Mouse (Mus musculus) embryonic stem cell, embryonic (primary cell): ENCODE data around the gene Rhoa.

Experiments used
- CTCF ChIA-PET, 4 experiments: fragments of 300-600 bp in 2 of 4; fragments of 350-600 bp in 2 of 4; sonication (Branson Sonifier 250); formaldehyde crosslinking; loops; one replicate each; lab custom pipeline; 2022; ENCODE audit warnings: inconsistent platforms in 2 of 4; lab: Charles Lee
- POLR2A ChIA-PET, 4 experiments: fragments of 300-600 bp in 2 of 4; fragments of 350-600 bp in 2 of 4; sonication (Branson Sonifier 250); formaldehyde crosslinking; loops; one replicate each; lab custom pipeline; 2022; ENCODE audit warnings: antibody characterized with exemption in 4 of 4, inconsistent platforms in 1 of 4; lab: Charles Lee

The Rhoa gene

DNA sequence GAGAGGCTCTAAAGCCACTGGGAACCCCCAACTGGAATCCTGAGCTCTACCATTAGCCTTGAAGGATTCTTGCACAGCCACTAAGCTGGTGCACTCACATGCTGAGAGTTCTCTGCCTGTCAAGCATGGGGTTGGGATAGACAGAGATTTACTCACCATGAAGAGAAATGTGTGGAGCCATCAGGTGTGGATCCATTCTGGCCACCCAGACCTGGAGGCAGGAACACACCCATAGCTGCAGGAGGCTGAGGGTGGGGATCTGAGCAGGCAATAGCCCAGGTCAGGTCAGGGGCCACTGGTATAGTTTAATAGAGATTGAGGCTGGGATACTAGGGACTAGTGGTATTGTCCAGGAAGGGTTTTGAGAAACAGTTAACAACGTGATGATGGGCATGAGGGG, 759 bp upstream of the Rhoa start:
- ChIA-PET POLR2A (interaction anchor here (0.6 to 26.5 kb wide), 42 partner anchors 3 to 1471 kb away, joined by 3 to 409 read pairs (median 9); partner anchors contain the start of genes Amt (in 4 of the 4), Gpx1 (in 3 of the 4), Nicn1 (in 3 of the 4) and 1700102P08Rik (in 2 of the 4)), CTCF (interaction anchor here (0.7 to 1.8 kb wide), 7 partner anchors 16 to 414 kb away, joined by 3 to 7 read pairs (median 4); no protein-coding TSS in a partner anchor)

DNA sequence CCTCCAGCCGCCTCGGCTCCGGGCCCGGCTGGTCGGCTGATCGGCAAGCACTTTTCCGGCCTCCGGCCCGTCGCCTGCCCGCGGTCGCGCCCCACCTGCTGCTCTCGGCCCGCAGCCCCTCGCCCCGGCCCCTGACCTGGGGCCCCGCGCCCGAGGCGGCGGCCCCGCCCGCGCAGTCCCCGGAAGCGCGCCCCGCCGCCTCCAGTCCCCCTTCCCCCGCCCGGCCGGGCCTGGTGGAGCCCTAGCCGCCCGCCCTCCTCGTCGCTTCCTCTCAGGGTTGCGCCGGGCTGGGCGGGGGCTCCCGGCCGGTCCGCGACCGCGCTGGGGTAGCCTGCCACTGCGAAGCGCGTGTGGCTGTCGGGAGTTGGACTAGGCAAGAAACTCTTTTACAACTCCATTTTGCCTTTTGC, 647 bp downstream of the Rhoa start:
- POLR2A ChIA-PET: interaction anchor here (0.5 to 26.5 kb wide), 68 partner anchors 4 to 1467 kb away, joined by 3 to 409 read pairs (median 5); partner anchors contain the start of genes Amt (in 4 of the 4), Gpx1 (in 4 of the 4), Nicn1 (in 3 of the 4) and Qrich1 (in 3 of the 4)
- CTCF ChIA-PET: interaction anchor here in 3 of 4 experiments (0.5 to 1.8 kb wide), 9 partner anchors 13 to 415 kb away, joined by 3 to 7 read pairs (median 3); partner anchors contain the start of genes Gpx1 (in 1 of the 3) and Nicn1 (in 1 of the 3)

DNA sequence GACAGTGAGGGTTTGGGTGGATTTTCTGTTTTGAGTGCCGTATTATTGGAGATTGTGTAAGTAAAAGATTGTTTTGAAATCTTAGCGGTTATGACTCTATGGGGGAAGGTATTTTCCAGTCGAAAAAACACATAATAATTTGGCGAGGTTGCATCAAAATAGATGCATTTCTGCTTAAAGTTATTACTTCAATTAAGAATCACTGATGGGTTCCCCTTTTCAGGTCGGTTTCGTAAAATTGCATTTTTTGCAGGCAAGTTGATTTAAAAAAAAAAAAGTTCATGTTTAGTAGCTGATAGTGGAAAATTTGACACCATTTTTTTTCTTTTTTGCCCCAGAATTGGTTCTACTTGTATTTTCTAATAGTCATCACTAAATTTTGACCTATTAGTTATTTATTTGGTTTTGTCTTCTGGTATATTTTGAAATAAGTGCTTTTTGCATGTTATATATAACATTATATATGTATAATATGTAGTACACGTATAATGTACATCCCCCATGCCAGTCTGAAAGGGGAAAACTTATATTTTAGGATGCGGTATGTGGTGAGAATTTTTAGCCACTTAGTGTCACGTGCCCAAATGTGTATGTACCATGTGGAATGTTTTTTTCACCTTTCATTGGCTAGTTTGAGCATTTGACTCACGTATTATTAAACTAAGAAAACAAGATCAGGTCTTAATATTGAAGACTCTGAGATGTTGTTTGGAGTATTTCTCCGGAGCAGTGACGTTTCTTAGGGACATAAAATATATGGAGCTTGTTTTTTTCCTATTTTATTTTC, 1.3 kb downstream of the Rhoa start:
- POLR2A ChIA-PET: interaction anchor here (0.6 to 26.5 kb wide), 25 partner anchors 5 to 259 kb away, joined by 3 to 409 read pairs (median 4); partner anchors contain the start of genes Amt (in 3 of the 4), Gpx1 (in 3 of the 4), Nicn1 (in 2 of the 4) and Qars (in 1 of the 4)
- CTCF ChIA-PET: interaction anchor here in 2 of 4 experiments (0.6 to 1.5 kb wide), 5 partner anchors 10 to 290 kb away, joined by 3 to 4 read pairs (median 3); partner anchors contain the start of gene Amt (in 1 of the 2)

DNA sequence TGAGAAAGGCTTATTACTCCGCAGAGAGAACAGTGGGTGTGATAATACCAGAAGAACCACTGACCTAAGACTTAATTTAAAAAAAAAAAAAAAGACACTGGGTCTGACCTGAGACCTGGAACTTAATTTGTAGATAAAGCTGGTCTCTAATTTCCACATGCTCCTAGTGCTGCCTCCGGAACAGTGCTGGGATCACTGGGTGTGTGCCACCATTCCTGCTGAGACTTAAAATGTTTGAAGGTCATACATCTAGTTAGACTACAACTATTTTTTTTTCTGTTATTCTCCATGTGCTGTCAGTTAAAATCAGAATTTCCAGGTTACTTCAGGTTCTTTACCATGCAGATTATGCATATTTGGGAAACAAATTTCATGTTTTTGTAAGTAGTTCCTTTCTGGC, 2.2 kb downstream of the Rhoa start:
- ChIA-PET POLR2A (interaction anchor here (0.6 to 26.5 kb wide), 30 partner anchors 5 to 930 kb away, joined by 3 to 409 read pairs (median 4); partner anchors contain the start of genes Amt (in 3 of the 4), Gpx1 (in 3 of the 4), Nicn1 (in 3 of the 4) and Qars (in 1 of the 4)), CTCF (interaction anchor here in 2 of 4 experiments (0.7 to 1.5 kb wide), 5 partner anchors 11 to 291 kb away, joined by 3 to 8 read pairs (median 4); partner anchors contain the start of gene Amt (in 1 of the 2))

DNA sequence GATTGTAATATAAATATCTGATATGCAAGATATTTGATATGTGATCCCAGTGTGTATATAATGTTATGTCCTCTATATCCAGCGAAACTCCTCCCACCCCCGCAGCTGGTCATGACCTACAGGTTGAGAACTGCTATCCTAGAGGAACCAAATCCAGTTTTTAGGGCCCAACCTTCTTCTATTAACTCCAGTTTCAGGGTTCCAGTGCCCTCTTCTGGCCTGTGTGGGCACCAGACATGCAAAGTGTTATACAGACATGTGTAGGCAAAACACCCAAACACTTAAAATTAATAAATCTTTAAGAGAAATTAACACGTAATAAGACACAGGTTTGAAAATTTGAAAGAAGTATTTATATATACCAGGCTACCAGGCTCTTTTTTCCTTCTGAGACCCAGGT, 11.6 kb downstream of the Rhoa start:
- POLR2A ChIA-PET: interaction anchor here in 2 of 4 experiments (1.7 to 26.5 kb wide), 5 partner anchors 9 to 76 kb away, joined by 4 to 409 read pairs (median 34); partner anchors contain the start of genes Rhoa (in 2 of the 2), Tcta (in 2 of the 2), Amt (in 1 of the 2) and Gpx1 (in 1 of the 2)
- CTCF ChIA-PET: interaction anchor here in 1 of 4 experiments (1.4 kb wide), 1 partner anchor 33 kb away, joined by 4 read pairs; no protein-coding TSS in a partner anchor

DNA sequence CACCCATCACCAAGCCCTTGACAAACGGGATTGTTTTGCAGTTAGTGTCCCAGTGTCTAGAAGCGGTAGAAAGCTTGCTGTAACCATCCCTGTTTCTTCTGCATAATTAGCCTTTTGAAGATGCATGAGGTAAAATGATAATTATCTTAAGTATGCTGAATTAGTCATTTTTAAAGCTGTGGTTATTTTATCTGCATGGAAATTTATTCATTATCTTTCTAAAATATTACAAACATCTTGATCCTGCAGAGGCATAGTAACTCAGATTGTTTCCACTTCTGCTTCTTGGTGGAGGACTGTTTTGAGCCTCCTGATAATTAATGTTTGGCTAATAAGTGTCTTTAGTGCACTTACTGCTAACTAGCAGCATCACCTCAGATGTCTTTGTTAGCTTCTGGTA, 12.5 kb downstream of the Rhoa start:
- ChIA-PET POLR2A (interaction anchor here (0.6 to 26.5 kb wide), 9 partner anchors 8 to 241 kb away, joined by 3 to 409 read pairs (median 4); partner anchors contain the start of genes Rhoa (in 2 of the 4), Tcta (in 2 of the 4), Amt (in 1 of the 4) and Apeh (in 1 of the 4)), CTCF (interaction anchor here in 1 of 4 experiments (1.4 kb wide), 1 partner anchor 34 kb away, joined by 4 read pairs; no protein-coding TSS in a partner anchor)

DNA sequence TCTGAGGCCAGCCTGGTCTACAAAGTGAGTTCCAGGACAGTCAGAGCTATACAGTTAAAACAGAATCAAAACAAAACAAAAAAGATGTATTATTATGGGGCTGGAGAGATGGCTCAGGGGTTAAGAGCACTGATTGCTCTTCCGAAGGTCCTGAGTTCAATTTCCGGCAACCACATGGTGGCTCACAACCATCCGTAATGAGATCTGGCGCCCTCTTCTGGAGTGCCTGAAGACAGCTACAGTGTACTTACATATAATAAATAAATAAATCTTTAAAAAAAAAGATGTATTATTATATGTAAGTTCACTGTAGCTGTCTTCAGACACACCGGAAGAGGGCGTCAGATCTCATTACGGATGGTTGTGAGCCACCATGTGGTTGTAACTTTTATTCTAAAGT, 16.1 kb downstream of the Rhoa start:
- CTCF ChIA-PET: interaction anchor here (0.6 to 1.8 kb wide), 24 partner anchors 10 to 502 kb away, joined by 3 to 9 read pairs (median 4); partner anchors contain the start of genes Gpx1 (in 2 of the 4), 1700102P08Rik (in 1 of the 4), Amt (in 1 of the 4) and Nicn1 (in 1 of the 4)
- POLR2A ChIA-PET: interaction anchor here in 3 of 4 experiments (0.6 to 26.5 kb wide), 21 partner anchors 8 to 312 kb away, joined by 3 to 409 read pairs (median 5); partner anchors contain the start of genes Gpx1 (in 3 of the 3), 1700102P08Rik (in 2 of the 3), Rhoa (in 2 of the 3) and Tcta (in 2 of the 3)

DNA sequence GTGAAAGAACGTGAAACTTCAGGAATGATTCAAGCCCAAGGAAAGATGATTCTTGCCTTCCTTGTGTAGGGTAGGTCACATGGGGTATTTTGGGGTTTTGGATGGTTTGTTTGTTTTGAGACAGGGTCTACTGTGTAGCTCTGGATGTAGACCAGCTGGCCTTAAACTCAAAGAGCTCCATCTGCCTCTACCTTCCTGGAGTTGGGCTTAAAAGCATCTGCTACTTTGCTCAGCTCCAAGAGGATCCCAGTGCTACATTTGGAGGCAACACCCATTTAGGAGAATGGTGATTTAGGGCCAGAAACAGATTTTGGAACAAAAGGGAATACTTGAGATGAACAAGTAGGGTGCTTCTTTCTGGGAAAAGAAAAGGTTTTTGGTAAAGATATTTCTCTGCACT, 18.9 kb downstream of the Rhoa start:
- CTCF ChIA-PET: interaction anchor here in 1 of 4 experiments (0.5 kb wide), 1 partner anchor 107 kb away, joined by 6 read pairs; no protein-coding TSS in a partner anchor
- POLR2A ChIA-PET: interaction anchor here (0.6 to 26.5 kb wide), 11 partner anchors 8 to 69 kb away, joined by 3 to 409 read pairs (median 3); partner anchors contain the start of genes Rhoa (in 3 of the 4), Tcta (in 3 of the 4), Gpx1 (in 2 of the 4) and Amt (in 1 of the 4)

DNA sequence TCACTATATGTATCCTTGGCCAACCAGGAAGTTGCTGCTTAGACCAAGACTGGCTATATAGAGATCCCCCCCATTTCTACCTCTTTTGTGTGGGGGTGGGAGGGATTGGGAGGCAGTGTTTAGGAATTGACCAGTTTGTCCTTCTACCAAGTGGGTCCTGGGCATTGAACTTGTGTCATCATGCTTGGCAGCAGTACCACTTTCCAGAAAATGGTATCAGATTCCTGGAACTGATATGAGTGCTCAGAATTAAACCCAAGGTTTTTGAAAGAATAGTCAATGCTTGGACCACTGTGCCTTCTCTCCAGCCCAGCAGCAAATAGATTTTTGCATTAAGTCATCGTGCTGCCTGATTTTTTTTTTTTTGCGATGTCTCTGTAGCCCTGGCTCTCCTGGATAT, 19.9 kb downstream of the Rhoa start:
- POLR2A ChIA-PET: interaction anchor here in 2 of 4 experiments (1.1 to 26.5 kb wide), 6 partner anchors 13 to 23 kb away, joined by 3 to 409 read pairs (median 48); partner anchors contain the start of genes Gpx1 (in 2 of the 2), Rhoa (in 2 of the 2), Tcta (in 2 of the 2) and Amt (in 1 of the 2)
- CTCF ChIA-PET: interaction anchor here in 2 of 4 experiments (0.6 to 0.7 kb wide), 4 partner anchors 73 to 433 kb away, joined by 3 to 7 read pairs (median 5); partner anchors contain the start of gene Impdh2 (in 1 of the 2)

DNA sequence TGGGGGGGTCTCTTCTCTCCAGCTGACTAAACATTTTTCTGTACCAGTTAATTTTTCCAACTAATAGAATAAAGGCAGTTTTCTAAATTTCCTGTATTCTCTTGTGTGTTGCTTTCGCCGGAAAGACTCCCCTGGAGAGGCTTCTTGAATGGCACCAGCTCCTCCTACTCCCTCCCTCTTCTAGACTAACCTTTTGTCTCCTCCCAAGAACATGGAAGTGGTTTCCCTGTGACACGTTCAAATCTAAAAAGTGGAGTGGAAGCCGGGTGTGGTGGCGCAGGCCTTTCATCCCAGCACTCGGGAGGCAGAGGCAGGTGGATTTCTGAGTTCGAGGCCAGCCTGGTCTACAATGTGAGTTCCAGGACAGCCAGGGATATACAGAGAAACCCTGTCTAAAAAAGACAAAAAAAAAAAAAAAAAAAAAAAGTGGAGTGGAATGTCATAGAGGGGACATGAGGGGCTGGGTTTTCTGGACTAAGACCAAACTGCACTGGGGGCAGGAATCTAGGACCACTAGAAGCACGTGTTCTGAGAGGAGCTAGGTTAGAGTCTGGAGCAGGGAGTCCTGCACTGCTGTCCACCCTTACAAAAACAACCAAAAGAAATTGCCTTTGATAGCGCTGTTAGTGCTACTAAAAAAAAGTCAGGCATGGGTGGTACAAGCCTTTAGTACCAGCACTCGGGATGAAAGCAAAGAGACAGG, 32.1 kb downstream of the Rhoa start:
- POLR2A ChIA-PET: interaction anchor here (0.5 to 3.7 kb wide), 101 partner anchors 7 to 1932 kb away, joined by 3 to 96 read pairs (median 6); partner anchors contain the start of genes Rhoa (in 4 of the 4), Tcta (in 4 of the 4), 1700102P08Rik (in 3 of the 4) and Amt (in 3 of the 4)
- CTCF ChIA-PET: interaction anchor here (0.6 to 1.9 kb wide), 11 partner anchors 10 to 137 kb away, joined by 3 to 8 read pairs (median 3); partner anchors contain the start of genes Rhoa (in 2 of the 4) and Tcta (in 2 of the 4)

DNA sequence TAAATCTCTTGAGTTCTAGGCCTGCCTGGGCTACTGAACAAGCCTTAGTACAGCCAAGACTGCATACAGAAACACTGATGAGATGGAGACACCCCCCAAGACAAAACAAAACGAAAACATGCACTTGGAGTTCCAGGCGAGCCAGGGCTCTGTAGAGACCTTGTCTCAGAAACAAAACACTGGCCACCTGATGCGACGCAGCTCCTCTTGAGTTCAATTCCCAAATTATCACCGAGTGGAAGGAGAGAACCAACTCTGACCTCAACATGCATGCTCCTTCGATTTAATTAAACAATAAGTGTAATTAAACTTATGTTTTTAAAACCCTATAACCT, 32.6 kb downstream of the Rhoa start:
- ChIA-PET POLR2A (interaction anchor here (0.5 to 3.7 kb wide), 142 partner anchors 8 to 1932 kb away, joined by 3 to 96 read pairs (median 4); partner anchors contain the start of genes Dag1 (in 4 of the 4), Rhoa (in 4 of the 4), Tcta (in 4 of the 4) and 1700102P08Rik (in 3 of the 4)), CTCF (interaction anchor here in 2 of 4 experiments (0.7 to 1.9 kb wide), 10 partner anchors 10 to 114 kb away, joined by 3 to 8 read pairs (median 5); partner anchors contain the start of genes Rhoa (in 1 of the 2) and Tcta (in 1 of the 2))

DNA sequence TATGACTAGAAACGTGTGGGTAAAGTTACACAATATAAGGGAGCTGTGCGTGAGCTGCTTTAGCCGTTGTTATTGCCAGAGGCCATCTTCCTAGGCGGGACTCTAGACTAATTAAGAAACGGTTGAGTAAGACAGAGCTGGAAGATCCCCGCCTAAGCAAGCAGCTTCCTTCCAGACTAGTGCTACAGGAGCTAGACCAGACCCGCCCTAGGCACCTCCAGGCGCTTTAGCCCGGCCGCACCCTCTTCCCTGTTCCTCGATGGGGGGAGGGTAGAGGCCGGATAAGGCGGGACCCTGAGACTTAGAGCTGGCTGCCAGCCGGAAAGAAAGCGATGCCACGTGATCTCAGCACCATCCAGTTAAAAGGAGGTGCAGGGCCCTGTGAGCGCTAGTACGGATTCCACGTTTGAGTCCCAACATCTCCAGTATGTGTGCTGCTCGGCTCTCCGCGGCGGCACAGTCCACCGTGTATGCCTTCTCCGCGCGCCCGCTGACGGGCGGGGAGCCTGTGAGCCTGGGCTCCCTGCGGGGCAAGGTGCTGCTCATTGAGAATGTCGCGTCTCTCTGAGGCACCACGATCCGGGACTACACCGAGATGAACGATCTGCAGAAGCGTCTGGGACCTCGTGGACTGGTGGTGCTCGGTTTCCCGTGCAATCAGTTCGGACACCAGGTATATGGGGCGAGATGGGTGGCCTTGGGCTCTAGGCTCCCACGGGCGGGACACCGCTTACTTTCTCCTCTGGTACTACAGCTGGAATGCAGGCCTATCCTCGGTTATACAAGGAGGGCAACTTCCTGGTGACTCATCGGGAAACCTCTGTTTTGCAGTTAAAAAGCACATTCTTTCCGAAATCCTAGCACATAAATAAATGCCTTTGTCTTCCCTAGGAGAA, 33.2 kb downstream of the Rhoa start, which contains the start of gene Gpx1:
Gene Gpx1 (plus strand): TSS at position 18 of the 896 bp plus-strand sequence.
- CTCF ChIA-PET: interaction anchor here in 2 of 4 experiments (0.9 to 1.9 kb wide), 8 partner anchors 11 to 114 kb away, joined by 3 to 8 read pairs (median 5); partner anchors contain the start of genes Rhoa (in 1 of the 2) and Tcta (in 1 of the 2)
- POLR2A ChIA-PET: interaction anchor here (0.5 to 3.7 kb wide), 140 partner anchors 8 to 1933 kb away, joined by 3 to 96 read pairs (median 4); partner anchors contain the start of genes Dag1 (in 4 of the 4), Rhoa (in 4 of the 4), Tcta (in 4 of the 4) and 1700102P08Rik (in 3 of the 4)

DNA sequence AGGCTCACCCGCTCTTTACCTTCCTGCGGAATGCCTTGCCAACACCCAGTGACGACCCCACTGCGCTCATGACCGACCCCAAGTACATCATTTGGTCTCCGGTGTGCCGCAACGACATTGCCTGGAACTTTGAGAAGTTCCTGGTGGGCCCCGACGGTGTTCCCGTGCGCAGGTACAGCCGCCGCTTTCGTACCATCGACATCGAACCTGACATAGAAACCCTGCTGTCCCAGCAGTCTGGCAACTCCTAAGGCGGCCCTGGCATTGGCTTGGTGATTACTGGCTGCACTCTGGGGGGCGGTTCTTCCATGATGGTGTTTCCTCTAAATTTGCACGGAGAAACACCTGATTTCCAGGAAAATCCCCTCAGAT, 33.9 kb downstream of the Rhoa start:
- CTCF ChIA-PET: no interaction called here
- POLR2A ChIA-PET: interaction anchor here in 3 of 4 experiments (0.9 to 3.8 kb wide), 31 partner anchors 8 to 371 kb away, joined by 3 to 96 read pairs (median 13); partner anchors contain the start of genes 1700102P08Rik (in 3 of the 3), Rhoa (in 2 of the 3), Tcta (in 2 of the 3) and Amt (in 1 of the 3)

DNA sequence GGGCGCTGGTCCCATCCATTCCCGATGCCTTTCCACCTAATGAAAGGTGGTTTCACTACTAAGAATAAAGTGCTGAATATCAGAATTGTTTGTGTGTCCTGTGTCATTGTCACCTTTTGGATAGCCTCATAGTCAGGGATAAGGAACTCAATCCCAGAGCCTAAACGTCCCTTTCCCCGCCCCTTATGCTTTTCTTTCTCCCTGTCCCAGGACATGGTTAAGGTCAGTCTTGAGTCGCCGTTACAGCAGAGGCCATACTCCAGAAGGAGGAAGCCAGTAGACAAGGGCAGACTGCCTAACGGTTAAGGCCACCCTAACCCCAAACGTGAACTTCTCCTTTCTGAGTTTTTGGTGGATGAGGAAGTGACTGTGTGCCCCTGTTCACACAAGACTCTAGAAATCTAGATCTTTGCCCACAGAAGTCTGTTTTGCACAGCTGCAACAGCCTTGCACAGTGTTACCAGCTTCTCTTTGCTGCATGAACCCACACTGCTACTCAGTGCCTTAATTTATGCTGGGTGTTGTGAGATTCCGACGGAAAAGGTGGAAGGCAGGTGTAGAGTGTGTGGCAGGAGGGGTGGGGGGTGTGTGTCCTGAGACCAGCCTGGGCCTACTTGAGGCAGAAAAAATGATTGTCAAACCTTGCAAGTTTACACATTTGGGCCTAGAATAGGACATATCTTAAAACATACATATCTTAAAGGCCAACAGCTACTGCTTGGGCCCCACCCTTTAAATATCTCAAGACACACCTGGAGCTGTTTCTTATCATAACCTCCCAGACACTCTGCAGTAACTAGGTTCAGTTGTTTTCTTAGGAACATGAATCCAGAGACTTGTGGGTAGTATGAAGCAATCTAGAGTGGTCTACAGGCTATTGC, 34.6 kb downstream of the Rhoa start:
- ChIA-PET CTCF (no interaction called here), POLR2A (interaction anchor here in 3 of 4 experiments (0.7 to 3.8 kb wide), 21 partner anchors 12 to 485 kb away, joined by 3 to 20 read pairs (median 3); partner anchors contain the start of genes Amt (in 2 of the 3), 1700102P08Rik (in 1 of the 3), Celsr3 (in 1 of the 3) and Dag1 (in 1 of the 3))
